Mouse (Mus musculus) embryonic facial prominence, embryonic 11.5 days (tissue): ENCODE data around the gene Chil1. TPM values are rescaled to one million over a fixed set of nuclear protein-coding genes. Genes with fewer than 3 reads are reported as not detected.

Experiments used
- ATAC-seq: fragments of 200-750 bp; cut with Nextera tagmentation; replicated peaks from 2 replicates; pipeline ENCODE4 v1.8.0; 2017; ENCODE audit warnings: low read depth; ENCODE audit not compliant: insufficient number of reproducible peaks, low FRiP score, low TSS enrichment
- DNase-seq: peaks from one replicate; pipeline ENCODE4 v3.0.0-alpha.2; 2015; ENCODE audit warnings: low spot score
- H3K27ac ChIP-seq: fragments of 300-500 bp; sonication (generic); replicated peaks from 2 replicates; pipeline ENCODE4 v1.5.1; 2014; ENCODE audit warnings: mild to moderate bottlenecking, low read depth, low read length, control low read depth
- H3K27me3 ChIP-seq: fragments of 300-500 bp; sonication (generic); 2 replicates; pipeline ENCODE4 v1.6.1; 2014; ENCODE audit warnings: mild to moderate bottlenecking, low read length, moderate library complexity, mixed read lengths; ENCODE audit not compliant: control insufficient read depth, insufficient read depth
- H3K36me3 ChIP-seq: fragments of 300-500 bp; sonication (generic); replicated peaks from 2 replicates; pipeline ENCODE4 v1.6.1; 2014; ENCODE audit warnings: low read depth, mild to moderate bottlenecking, low read length, moderate library complexity, mixed read lengths; ENCODE audit not compliant: control insufficient read depth, insufficient read depth
- H3K4me1 ChIP-seq: fragments of 300-500 bp; sonication (generic); 2 replicates; pipeline ENCODE4 v1.6.1; 2014; ENCODE audit warnings: low read length, mixed read lengths; ENCODE audit not compliant: control insufficient read depth, insufficient read depth
- H3K4me2 ChIP-seq: fragments of 300-500 bp; sonication (generic); 2 replicates; pipeline ENCODE4 v1.6.1; 2014; ENCODE audit warnings: low read depth, mild to moderate bottlenecking, control low read depth, low read length, moderate library complexity
- H3K4me3 ChIP-seq: fragments of 300-500 bp; sonication (generic); 2 replicates; pipeline ENCODE4 v1.5.1; 2014; ENCODE audit warnings: low read depth, low read length, control low read depth
- H3K9ac ChIP-seq: fragments of 300-500 bp; sonication (generic); replicated peaks from 2 replicates; pipeline ENCODE4 v1.6.1; 2014; ENCODE audit warnings: mild to moderate bottlenecking, control low read depth, low read length
- H3K9me3 ChIP-seq: fragments of 300-500 bp; sonication (generic); replicated peaks from 2 replicates; pipeline ENCODE4 v1.6.1; 2016; ENCODE audit warnings: mild to moderate bottlenecking, low read length, inconsistent platforms, mixed read lengths; ENCODE audit not compliant: control insufficient read depth
- WGBS: fragments of 180-500 bp; shearing (Covaris S2); extraction: QIAGEN DNeasy Blood & Tissue Kit; methylation state at CpG from one replicate; pipeline ENCODE4 v1.1.7; 2014; 5-methylcytosine and 5-hydroxymethylcytosine counted together
- polyA plus RNA-seq: library from polyadenylated mRNA; unstranded; fragments of >200 nt; fragmentation: Nextera tagmentation; extraction: Ambion mirVana; gene quantifications from 2 replicates; pipeline ENCODE4 v1.2.1, GENCODE M21; 2014

Chil1 gene
- polyA plus RNA-seq, 1 experiment from 2014 or later: 0.97 TPM

DNA sequence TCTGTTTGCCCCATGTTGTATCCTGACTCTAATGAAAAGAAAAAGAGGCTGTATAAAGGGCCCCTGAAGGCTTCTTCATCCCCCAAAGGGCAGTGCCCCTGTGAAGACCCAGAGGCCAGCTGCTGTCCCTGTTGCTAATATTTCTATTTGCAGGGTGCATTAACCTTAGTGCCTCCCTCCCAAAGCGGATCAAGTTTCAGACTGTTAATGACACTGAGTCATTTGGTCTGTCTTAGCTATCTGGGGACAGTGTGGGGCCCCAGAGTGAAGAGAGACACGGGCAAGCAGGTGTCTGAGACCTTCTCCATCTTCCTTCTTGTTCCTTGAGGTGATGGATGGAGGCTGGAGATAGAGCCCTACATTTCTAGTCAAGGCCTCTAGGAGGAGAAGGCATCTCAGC, 13.1 kb downstream of the Chil1 start:
- Histone ChIP-seq H3K4me1 (peaks cover 7% of the 10 kb centered on the region), H3K4me2 (no peak overlapping the region), H3K36me3 (no peaks in the 10 kb centered on the region), H3K27me3 (no peaks in the 10 kb centered on the region), H3K9ac (no peak overlapping the region), H3K27ac (no peak overlapping the region), H3K4me3 (no peak overlapping the region), H3K9me3 (no peaks in the 10 kb centered on the region)
- no peak for DNase-seq
- no peak for ATAC-seq
- 27% methylated on average over 2 of the region's 2 CpGs for WGBS

DNA sequence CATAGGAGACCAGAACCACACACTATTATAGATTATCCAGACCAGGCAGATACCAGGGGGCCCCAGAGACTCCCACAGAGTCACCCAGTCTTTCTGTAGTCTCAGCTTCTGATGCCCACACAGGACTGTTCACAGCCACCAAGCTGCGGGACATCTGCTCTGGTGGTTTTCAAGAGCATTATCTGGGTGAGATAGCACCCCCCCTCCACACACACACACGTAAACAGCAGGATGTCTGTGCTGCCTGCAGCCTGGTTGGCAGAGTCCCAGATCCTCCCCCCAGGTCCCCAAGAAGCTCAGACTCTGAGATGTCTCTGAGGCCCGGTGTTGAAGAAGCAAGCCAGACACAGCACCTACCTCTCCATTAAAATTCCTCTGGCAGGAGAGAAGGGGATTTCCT, 13.6 kb downstream of the Chil1 start:
- Histone ChIP-seq H3K27ac (no peak overlapping the region), H3K4me2 (no peak overlapping the region), H3K27me3 (no peaks in the 10 kb centered on the region), H3K9me3 (no peaks in the 10 kb centered on the region), H3K9ac (no peak overlapping the region), H3K4me1 (peaks cover 7% of the 10 kb centered on the region), H3K4me3 (no peak overlapping the region), H3K36me3 (no peaks in the 10 kb centered on the region)
- no peak for DNase-seq
- ATAC-seq: no peak
- 57% methylated on average over 3 of the region's 3 CpGs for WGBS

DNA sequence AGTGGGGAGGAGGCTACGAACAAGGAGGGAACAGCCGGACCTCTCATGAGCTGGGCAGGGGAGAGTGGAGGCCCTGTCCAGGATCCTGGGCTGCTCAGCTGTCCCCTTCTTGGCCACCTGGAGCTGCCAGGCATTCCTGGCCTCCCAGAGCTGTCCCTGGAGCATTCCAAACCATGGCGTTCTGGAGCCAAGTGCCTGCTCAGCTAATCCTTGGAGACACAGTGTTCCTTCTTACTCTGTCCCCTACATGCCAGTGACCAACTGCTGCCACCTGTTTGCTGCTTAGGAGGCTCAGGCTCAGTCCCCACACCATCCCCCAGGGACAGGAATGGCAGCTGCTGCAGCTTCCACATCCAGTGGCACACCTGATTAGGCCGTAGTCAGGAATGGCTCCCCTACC, 14.0 kb downstream of the Chil1 start:
- H3K4me2 ChIP-seq: no peak overlapping the region
- 64% methylated on average over 4 of the region's 4 CpGs for WGBS
- no peak; the same call in 1 of the 2 replicates for ATAC-seq
- H3K27ac ChIP-seq: no peak overlapping the region
- H3K9me3 ChIP-seq: no peaks in the 10 kb centered on the region
- DNase-seq: no peak
- H3K36me3 ChIP-seq: no peaks in the 10 kb centered on the region
- H3K27me3 ChIP-seq: no peaks in the 10 kb centered on the region
- no peak overlapping the region for H3K9ac ChIP-seq
- H3K4me3 ChIP-seq: no peak overlapping the region
- H3K4me1 ChIP-seq: peaks cover 7% of the 10 kb centered on the region

DNA sequence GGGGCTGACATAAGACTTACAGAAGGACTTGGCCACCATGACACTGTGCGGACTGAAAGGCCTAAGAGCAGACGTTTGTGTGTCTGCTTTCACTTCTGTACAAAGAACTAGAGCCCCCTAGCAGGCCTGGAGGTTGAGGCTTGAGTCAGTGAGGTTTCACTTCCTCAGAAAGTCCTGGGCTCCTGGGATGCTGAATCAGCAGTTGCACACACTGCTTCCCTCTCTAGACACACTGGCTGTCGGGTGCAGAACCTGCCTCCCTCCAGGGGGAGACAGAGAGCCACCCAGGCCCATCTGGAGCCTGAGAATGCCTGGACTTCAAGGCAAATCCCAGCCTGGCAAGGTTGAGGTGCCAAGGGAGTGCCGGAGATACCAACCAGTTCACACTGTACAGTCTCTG, 14.4 kb downstream of the Chil1 start:
- H3K9ac ChIP-seq: no peak overlapping the region
- H3K9me3 ChIP-seq: no peaks in the 10 kb centered on the region
- DNase-seq: no peak
- no peak overlapping the region for H3K4me2 ChIP-seq
- ATAC-seq: no peak
- peaks cover 7% of the 10 kb centered on the region for H3K4me1 ChIP-seq
- no peak overlapping the region for H3K27ac ChIP-seq
- WGBS: 64% methylated on average over 4 of the region's 4 CpGs
- H3K36me3 ChIP-seq: no peaks in the 10 kb centered on the region
- H3K27me3 ChIP-seq: no peaks in the 10 kb centered on the region
- no peak overlapping the region for H3K4me3 ChIP-seq

DNA sequence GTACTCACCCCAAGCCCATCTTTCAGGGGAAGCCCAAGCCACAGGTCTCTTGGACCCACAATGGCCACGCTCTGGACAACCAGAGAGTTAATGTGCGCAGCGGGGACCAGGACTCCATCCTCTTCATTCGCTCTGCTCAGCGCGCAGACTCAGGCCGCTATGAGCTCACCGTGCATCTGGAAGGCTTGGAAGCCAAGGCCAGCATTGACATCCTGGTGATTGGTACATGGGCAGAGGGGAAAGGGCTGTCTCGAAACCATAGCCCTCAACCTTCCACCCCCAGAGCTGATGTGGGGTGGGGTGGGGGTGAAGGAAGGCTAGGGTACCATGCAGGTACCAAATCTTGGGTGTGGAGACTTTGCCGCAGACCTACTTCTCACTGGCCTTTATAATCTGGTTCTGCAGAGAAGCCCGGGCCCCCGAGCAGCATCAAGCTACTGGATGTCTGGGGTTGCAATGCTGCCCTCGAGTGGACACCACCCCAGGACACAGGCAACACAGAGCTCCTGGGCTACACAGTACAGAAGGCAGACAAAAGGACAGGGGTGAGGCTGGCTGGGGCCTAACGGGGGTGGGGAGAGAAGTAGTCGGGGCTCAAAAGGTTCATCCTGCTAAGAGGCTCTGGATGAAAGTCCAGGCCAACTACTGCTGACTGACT, 15.5 kb downstream of the Chil1 start:
- ATAC-seq: no peak
- whole genome bisulfite sequencing: 82% methylated on average over 15 of the region's 15 CpGs
- Histone ChIP-seq H3K27ac (no peak overlapping the region), H3K4me3 (no peak overlapping the region), H3K27me3 (no peaks in the 10 kb centered on the region), H3K4me1 (peaks cover 7% of the 10 kb centered on the region), H3K4me2 (no peak overlapping the region), H3K9ac (no peak overlapping the region), H3K9me3 (no peaks in the 10 kb centered on the region), H3K36me3 (no peaks in the 10 kb centered on the region)
- DNase-seq: no peak

GRCm38 (mm10) chr1:134198197-134198995, 16.4 kb downstream of the Chil1 start:
- Histone ChIP-seq H3K9ac (no peak overlapping the region), H3K27ac (no peak overlapping the region), H3K4me2 (no peak overlapping the region), H3K36me3 (no peaks in the 10 kb centered on the region), H3K27me3 (no peaks in the 10 kb centered on the region), H3K4me3 (no peak overlapping the region), H3K4me1 (peaks cover 7% of the 10 kb centered on the region), H3K9me3 (no peaks in the 10 kb centered on the region)
- 89% methylated on average over 12 of the region's 12 CpGs for WGBS
- ATAC-seq (no peak), DNase-seq (no peak)

- Histone ChIP-seq H3K9me3 (no peaks in the 10 kb centered on the region), H3K4me2 (no peak overlapping the region), H3K4me1 (no peaks in the 10 kb centered on the region; the same call in 1 of the 2 replicates), H3K27ac (no peak overlapping the region), H3K4me3 (no peak overlapping the region), H3K9ac (no peak overlapping the region), H3K27me3 (no peaks in the 10 kb centered on the region), H3K36me3 (no peaks in the 10 kb centered on the region)
- DNase-seq (no peak), ATAC-seq (no peak)
- 59% methylated on average over 2 of the region's 2 CpGs for WGBS
These were observed 18.5 kb downstream of the Chil1 start for GRCm38 (mm10) chr1:134200481-134200880.

GRCm38 (mm10) chr1:134200998-134201686, 19.2 kb downstream of the Chil1 start:
- no peak for ATAC-seq
- Histone ChIP-seq H3K27me3 (no peaks in the 10 kb centered on the region), H3K4me2 (no peak overlapping the region), H3K9me3 (no peaks in the 10 kb centered on the region), H3K36me3 (no peaks in the 10 kb centered on the region), H3K4me3 (no peak overlapping the region), H3K4me1 (no peaks in the 10 kb centered on the region), H3K9ac (no peak overlapping the region), H3K27ac (no peak overlapping the region)
- no peak for DNase-seq
- 87% methylated on average over 6 of the region's 6 CpGs for WGBS
